Comparison of ENCODE assay signal across 23 mouse cellular contexts in the genomic region with DNA sequence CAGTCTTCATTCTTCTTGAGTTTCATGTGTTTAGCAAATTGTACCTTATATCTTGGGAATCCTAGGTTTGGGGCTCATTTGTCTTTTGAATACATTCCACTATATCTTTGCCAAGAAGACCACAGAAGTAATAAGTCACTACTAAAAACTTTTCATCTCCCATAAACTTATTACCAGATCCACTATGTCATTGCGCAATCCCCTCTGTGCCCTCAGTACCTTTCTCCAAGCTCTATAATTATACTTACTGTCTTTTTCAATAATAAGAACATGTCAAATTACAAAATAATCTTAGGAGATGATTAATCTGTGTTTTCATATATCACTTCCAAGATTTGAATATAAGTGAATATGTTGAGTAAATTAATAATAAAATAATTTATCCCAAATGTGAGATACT.
DNase-seq lines count a peak whose midpoint lies in the region; ATAC-seq and TF ChIP-seq lines count a peak whose summit lies in the region.
"Had no signal": no experiment of that assay in that cellular context is flagged by ENCODE, and none has a peak within 500 bp of the region (broad histone marks: within the 10 kb centered on the region; RNA-seq: fewer than 3 reads in every experiment).

No protein-coding gene starts in this region.

- no peaks in the 10 kb centered on the region for H3K36me3 ChIP-seq in C2C12 (ENCODE audit: control insufficient read depth, insufficient read depth)
- H3K36me3 ChIP-seq in myocyte (ENCODE audit: control insufficient read depth, insufficient read depth) = no peaks in the 10 kb centered on the region
- no peaks in the 10 kb centered on the region for H3K36me3 ChIP-seq in stomach, postnatal 0 days (ENCODE audit: control insufficient read depth, insufficient read depth, low read length)
- H3K36me3 ChIP-seq: G1E had no signal

- WGBS in stomach, postnatal 0 days = 93% methylated on average over 1 of the region's 1 CpGs

- TF ChIP-seq EP300 in stomach, postnatal 0 days (optimal IDR thresholded peaks at IDR 0.05) = no peak

- H3K4me3 ChIP-seq in C2C12 (ENCODE audit: insufficient read depth, poor library complexity, severe bottlenecking) (no peak overlapping the region), myocyte (no peak overlapping the region)
- no peak overlapping the region for H3K4me3 ChIP-seq in stomach, postnatal 0 days (ENCODE audit: low read depth, low read length)

- no peak for TF ChIP-seq CTCF in C2C12 (IDR thresholded peaks at IDR 0.05; ENCODE audit: control insufficient read depth, insufficient read depth, insufficient read length)
- TF ChIP-seq CTCF in stomach, postnatal 0 days (IDR thresholded peaks at IDR 0.05; ENCODE audit: low read depth) = no peak

- H3K4me2 ChIP-seq in myocyte (ENCODE audit: low read depth) = no peak overlapping the region
- no peak overlapping the region for H3K4me2 ChIP-seq in stomach, postnatal 0 days (replicated peaks; ENCODE audit: low read depth)

- DNase-seq in 416B (ENCODE audit: low read depth) = peak; percentile 8
- no peak for DNase-seq in stomach, postnatal 0 days (ENCODE audit: low spot score)
- no peak for DNase-seq in urinary bladder, postnatal 4 days (ENCODE audit: low spot score in 2 of 2)
- DNase-seq in thymus, postnatal 0 days (ENCODE audit: low spot score) = no peak
- DNase-seq: adrenal gland, adult 2 months; adrenal gland, adult 8-10 months; adrenal gland, postnatal 10 days; adrenal gland, postnatal 14 days; adrenal gland, postnatal 25 days; adrenal gland, postnatal 36 days; B cell, adult 2 months; cerebellum, adult 11 months; cerebellum, adult 11-12 months; cerebellum, adult 18-20 months; cerebellum, adult 2 months; cerebellum, adult 8-10 months had no signal

- ATAC-seq in stomach, postnatal 0 days (ENCODE audit: low FRiP score, low TSS enrichment) = no peak
- ATAC-seq: activated CD4-positive, CD25-positive, alpha-beta regulatory T cell, adult 4 months; CD4-positive, CD25-positive, alpha-beta regulatory T cell, adult 4 months; Patski had no signal

- H3ac ChIP-seq in C2C12 (ENCODE audit: control insufficient read depth, insufficient read length, low read depth) (no peak overlapping the region), myocyte (ENCODE audit: control insufficient read depth, insufficient read length) (no peak overlapping the region)

- H3K9me3 ChIP-seq in stomach, postnatal 0 days (ENCODE audit: control insufficient read depth, low read length) = no peaks in the 10 kb centered on the region
- H3K9me3 ChIP-seq: G1E had no signal

- no peak overlapping the region for H3K27ac ChIP-seq in stomach, postnatal 0 days (replicated peaks)

- H3K27me3 ChIP-seq in C2C12 (ENCODE audit: control insufficient read depth, insufficient read depth, insufficient read length) = no peaks in the 10 kb centered on the region
- H3K27me3 ChIP-seq in myocyte (ENCODE audit: control insufficient read depth, insufficient read depth, insufficient read length) = no peaks in the 10 kb centered on the region
- no peaks in the 10 kb centered on the region for H3K27me3 ChIP-seq in stomach, postnatal 0 days (ENCODE audit: control insufficient read depth, insufficient read depth, low read length)
- H3K27me3 ChIP-seq: CH12.LX, Patski had no signal

- no peaks in the 10 kb centered on the region for H3K4me1 ChIP-seq in stomach, postnatal 0 days (replicated peaks; ENCODE audit: control insufficient read depth, insufficient read depth)

- H3K79me2 ChIP-seq in C2C12 (ENCODE audit: control insufficient read depth, insufficient read depth) (no peaks in the 10 kb centered on the region), myocyte (ENCODE audit: control insufficient read depth, insufficient read depth) (no peaks in the 10 kb centered on the region)

- no peak for TF ChIP-seq POLR2A in myocyte (IDR thresholded peaks at IDR 0.05; ENCODE audit: insufficient read length, low read depth)

- no peaks in the 10 kb centered on the region for H3K79me3 ChIP-seq in C2C12 (ENCODE audit: low read depth)

- H3K9ac ChIP-seq in stomach, postnatal 0 days (ENCODE audit: low read length) = no peak overlapping the region

TF ChIP-seq in C2C12, 6 proteins besides CTCF, POLR2A, EP300 and RAD21:
- no peak for TF ChIP-seq USF1 (IDR thresholded peaks at IDR 0.05; ENCODE audit: low read depth)
- no peak for TF ChIP-seq MYOD1 (IDR thresholded peaks at IDR 0.05; ENCODE audit: control insufficient read depth, insufficient read length, low read depth)
- no peak for TF ChIP-seq MYOG (IDR thresholded peaks at IDR 0.05; ENCODE audit: control insufficient read depth, extremely low read depth, insufficient read length)
- peak; percentile 74 for TF ChIP-seq CEBPB (IDR thresholded peaks at IDR 0.05; ENCODE audit: low read depth)
- TF ChIP-seq FOSL1 (IDR thresholded peaks at IDR 0.05; ENCODE audit: insufficient read depth, low read length, poor library complexity, severe bottlenecking) = no peak
- no peak for TF ChIP-seq MAX (IDR thresholded peaks at IDR 0.05)

TF ChIP-seq in myocyte, 11 proteins besides CTCF, POLR2A, EP300 and RAD21:
- TF ChIP-seq CEBPB (IDR thresholded peaks at IDR 0.05; ENCODE audit: insufficient read depth, poor library complexity, severe bottlenecking) = peak; percentile 55
- TF ChIP-seq E2F4 (IDR thresholded peaks at IDR 0.05; ENCODE audit: insufficient read depth) = no peak
